Mouse (Mus musculus) v-Abl transformed pro-B cells (cell line): Measurements from ENCODE around the gene Kat2a.
"Not testable (repeated sequence)": the region's sequence is repeated elsewhere in the genome, so short reads cannot be mapped to it uniquely, and the experiment has no call there.

Source experiments
- in situ Hi-C, 2 experiments: fragments of 400-800 bp; cut with MboI; formaldehyde crosslinking; loops; one replicate each; pipeline ENCODE4 v1.15.1; 2025; ENCODE audit not compliant: unreplicated experiment in 2 of 2

The Kat2a gene

GRCm38 (mm10) chr11:100687265-100687664, 25.0 kb downstream of the Kat2a start:
- in situ Hi-C loops: loop anchor here in 1 of 2 experiments (5.0 kb wide), 1 partner anchor 45 kb away; no protein-coding TSS in a partner anchor

- in situ Hi-C loops: loop anchor here in 1 of 2 experiments (5.0 kb wide), 1 partner anchor 43 kb away; no protein-coding TSS in a partner anchor
These were observed 26.9 kb downstream of the Kat2a start for GRCm38 (mm10) chr11:100685371-100685770.

GRCm38 (mm10) chr11:100684084-100684483, 28.2 kb downstream of the Kat2a start:
- in situ Hi-C loops: no loop called here

- in situ Hi-C loops: no loop called here
These were observed 29.7 kb downstream of the Kat2a start for GRCm38 (mm10) chr11:100682526-100682925.

GRCm38 (mm10) chr11:100681826-100682225, 30.4 kb downstream of the Kat2a start:
- in situ Hi-C loops: no loop called here

DNA sequence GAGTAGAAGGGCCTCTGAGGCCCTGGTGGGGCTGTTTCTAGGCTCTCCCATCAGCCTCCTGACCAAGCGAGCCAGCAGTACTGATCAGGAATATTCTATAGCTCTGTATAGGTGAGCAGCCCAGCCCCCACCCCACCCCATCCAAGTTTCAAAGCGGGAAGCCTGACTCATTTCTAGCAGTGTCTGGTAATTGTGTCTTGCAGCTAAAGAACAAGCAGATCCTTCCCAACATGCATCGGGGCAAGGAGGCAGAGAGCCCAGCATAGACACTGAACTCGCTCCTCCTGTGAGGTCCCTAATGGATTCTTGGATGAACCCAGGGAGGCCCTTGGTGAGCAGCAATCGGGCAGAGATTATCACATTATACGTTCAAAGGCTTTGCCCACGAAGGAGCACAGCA, 34.5 kb downstream of the Kat2a start:
- in situ Hi-C loops: loop anchor here in 1 of 2 experiments (10.0 kb wide), 1 partner anchor 263 kb away; the partner anchor contains the start of genes Fkbp10 and P3h4

DNA sequence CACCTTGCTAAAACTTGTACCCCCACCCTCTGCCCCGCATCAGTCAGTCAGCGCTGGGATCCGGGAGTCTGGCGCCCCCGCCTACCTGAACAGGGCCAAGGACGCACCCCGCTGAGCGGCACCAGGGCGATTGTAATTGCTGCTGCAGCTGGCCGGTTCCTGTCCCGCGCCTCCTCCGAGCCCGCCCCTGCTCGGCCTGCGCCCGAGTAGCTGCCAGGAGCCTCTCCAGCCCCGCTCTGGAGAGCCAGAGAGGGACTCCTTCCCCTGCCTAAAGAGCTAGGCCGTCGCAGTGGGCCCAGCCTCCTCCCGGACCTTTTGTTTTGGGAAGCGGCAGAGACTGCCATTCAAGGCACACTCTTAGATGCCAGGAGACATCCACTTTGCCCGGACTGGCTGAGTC, 39.1 kb downstream of the Kat2a start:
- in situ Hi-C loops: loop anchor here in 1 of 2 experiments (10.0 kb wide), 1 partner anchor 258 kb away; the partner anchor contains the start of genes Fkbp10 and P3h4

DNA sequence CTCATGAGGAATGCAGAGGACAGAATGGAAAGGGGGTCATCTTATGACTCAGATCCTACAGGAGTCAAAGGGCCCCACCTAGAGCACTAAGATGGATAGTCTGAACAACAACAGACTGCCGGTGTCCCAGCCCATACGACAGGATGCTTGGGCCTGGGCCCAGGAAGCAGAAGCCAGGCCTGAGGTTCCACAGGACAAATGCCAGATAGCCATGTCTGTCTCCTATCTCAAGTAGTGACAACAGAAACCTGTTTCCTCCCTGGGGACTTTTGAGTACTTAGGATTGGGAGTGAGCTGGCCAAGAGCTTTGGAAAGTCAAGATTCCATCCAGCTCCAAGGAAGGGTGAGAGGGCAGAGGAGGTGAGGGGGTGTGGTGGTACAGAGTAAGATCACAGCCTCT, 40.3 kb downstream of the Kat2a start:
- in situ Hi-C loops: loop anchor here in 1 of 2 experiments (10.0 kb wide), 1 partner anchor 257 kb away; the partner anchor contains the start of genes Fkbp10 and P3h4

GRCm38 (mm10) chr11:100671049-100671448, 41.2 kb downstream of the Kat2a start:
- in situ Hi-C loops: loop anchor here in 1 of 2 experiments (10.0 kb wide), 1 partner anchor 256 kb away; the partner anchor contains the start of genes Fkbp10 and P3h4

GRCm38 (mm10) chr11:100659806-100660205, 52.5 kb downstream of the Kat2a start:
- in situ Hi-C loops: no loop called here

DNA sequence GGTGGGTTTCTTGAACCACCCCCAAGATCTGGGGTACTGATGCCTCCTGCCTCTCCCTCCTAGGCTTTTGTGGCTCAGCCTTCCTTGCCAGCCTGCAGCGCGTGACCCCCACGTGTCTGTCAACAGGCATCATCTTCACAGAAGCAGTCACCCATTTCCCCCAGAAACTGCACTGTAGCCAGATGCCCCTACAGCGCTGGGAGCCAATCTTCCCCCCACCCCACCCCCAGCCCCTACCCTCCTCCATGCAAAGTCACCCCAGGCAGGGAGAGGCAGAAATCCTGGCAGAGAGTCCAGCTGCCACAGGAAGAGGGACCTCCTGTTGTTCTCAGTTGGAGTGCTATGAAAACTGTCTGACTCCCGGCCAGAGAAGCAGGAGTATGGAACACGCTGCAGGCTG, 55.8 kb downstream of the Kat2a start:
- in situ Hi-C loops: no loop called here

DNA sequence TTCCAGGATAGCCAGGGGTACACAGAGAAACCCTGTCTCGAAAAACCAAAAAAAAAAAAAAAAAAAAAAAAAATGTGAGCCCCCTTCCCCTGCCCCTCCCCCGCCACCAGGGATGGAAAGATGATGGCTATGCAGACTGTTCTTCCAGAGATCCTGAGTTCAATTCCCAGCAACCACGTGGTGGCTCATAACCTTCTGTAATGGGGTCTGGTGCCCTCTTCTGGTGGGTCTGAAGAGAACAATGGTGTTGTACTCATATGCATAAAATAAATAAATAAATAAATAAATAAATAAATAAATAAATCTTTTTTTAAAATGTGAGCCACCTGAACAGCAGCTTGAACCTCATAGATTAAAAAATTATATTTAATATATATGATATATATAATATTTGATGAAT, 56.7 kb downstream of the Kat2a start:
- in situ Hi-C loops: not testable (repeated sequence)
